Mouse (Mus musculus): ENCODE measurements around the gene Eda.

DNA sequence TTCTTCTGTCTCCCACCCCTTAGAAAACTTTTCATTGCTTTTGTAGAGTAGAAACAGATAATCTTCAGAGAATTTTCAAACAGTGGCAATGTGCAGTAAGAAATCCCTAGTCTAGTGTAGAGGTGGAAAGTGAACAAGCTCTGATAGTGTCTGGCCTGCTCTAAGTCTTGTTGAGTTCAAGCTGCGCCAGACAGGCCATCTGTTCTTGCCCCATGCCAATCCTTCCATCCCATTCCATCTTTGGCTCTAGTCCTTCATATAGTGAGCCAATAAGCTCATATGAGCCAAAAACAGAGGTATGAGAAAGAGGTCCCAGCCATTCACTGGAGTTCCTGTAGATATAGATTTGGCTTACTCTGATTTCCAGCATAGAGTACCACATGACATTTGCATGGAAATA, 414.5 kb downstream of the Eda start:
- TF ChIP-seq USF1 (IDR thresholded peaks at IDR 0.05; ENCODE audit: low read depth) (no peak), CTCF (IDR thresholded peaks at IDR 0.05; ENCODE audit: control insufficient read depth, insufficient read depth, insufficient read length) (no peak), MAX (IDR thresholded peaks at IDR 0.05) (no peak), MYOG (IDR thresholded peaks at IDR 0.05; ENCODE audit: control insufficient read depth, extremely low read depth, insufficient read length) (no peak), CEBPB (IDR thresholded peaks at IDR 0.05; ENCODE audit: low read depth) (no peak), MYOD1 (IDR thresholded peaks at IDR 0.05; ENCODE audit: control insufficient read depth, insufficient read length, low read depth) (no peak)
